Mouse (Mus musculus) cerebellum, adult 18-20 months (tissue): ENCODE results near the gene Olfr1404.
"Not testable (repeated sequence)": the region's sequence is repeated elsewhere in the genome, so short reads cannot be mapped to it uniquely, and the experiment has no call there.

Experiments used
- DNase-seq, 2 experiments: peaks; one replicate each; pipeline ENCODE4 v3.0.0; 2021

The Olfr1404 gene

DNA sequence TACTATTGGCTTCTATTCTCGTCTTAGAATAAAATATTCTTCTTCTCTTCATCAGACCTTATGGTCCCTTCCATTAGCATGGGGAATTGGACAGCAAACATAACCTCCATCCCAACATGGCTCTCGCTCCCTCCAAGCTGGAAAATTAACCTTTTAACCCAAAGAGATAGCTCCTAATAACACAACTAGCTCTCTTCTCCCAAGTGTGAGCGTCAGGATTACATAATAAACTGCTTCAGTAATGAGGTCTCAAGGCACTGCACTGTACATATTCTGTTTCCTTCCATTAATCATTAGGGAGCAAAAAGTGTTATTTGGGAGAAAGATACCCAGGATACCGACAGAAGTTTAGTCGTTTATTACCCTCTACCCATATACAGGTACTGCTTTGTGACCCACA, at the start of gene Olfr1404:
TSS of gene Olfr1404 (plus strand) at position 301 of the 400 bp plus-strand sequence.
- no peak for DNase-seq

DNA sequence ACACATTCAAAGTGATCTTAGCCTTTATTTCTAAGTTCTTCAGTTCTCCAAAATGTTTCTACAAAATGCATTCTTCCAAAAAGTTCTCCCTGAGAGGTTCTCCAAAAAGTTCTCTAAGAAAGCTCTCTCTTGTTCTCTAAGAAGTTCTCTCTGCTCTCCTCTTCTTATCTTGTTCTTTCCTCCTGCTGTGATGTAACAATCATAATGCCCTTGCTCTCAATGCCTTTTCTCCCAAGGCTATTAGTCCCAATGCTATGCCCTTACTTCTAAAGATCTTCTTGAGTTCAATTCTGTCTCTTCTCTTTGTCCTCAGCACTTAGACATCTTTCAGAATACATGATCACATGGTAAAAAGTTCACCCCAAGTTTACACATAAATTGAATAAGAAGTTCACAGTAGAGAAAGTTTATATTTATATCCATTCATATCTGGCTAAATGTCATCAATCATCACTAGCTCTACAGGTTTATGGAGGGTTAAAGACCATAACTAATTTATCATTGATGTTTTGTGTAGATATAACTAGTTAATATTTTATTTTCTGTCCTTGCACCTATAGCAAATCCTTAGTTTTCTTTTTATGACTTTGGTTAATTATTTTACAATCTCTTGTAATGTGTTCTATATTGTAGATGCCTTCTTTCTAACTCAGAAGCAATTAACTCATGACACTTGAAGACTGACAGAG, 37.9 kb upstream of the Olfr1404 start:
- no peak for DNase-seq

DNA sequence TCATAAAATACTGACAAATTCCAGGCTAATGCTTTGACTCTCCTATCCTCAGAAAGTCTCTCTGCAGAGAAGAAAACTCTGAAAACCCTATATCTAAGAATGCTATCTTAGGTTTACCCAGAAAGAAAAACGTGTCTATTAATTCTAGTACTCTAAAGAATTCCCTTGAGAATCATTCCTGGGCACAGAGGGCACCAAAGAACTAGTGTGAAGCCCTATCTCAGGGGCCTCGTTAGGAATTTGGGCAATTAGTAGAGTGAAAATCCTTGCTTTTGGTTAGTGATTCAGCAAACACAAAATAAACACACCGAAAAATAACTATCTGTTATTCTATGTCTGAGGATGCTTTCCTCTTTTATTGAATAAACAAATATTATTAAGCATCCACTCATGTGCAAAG, 21.7 kb upstream of the Olfr1404 start, which contains the start of gene Olfr1406:
TSS of gene Olfr1406 (minus strand) at position 101 of the 400 bp plus-strand sequence.
- no peak for DNase-seq

DNA sequence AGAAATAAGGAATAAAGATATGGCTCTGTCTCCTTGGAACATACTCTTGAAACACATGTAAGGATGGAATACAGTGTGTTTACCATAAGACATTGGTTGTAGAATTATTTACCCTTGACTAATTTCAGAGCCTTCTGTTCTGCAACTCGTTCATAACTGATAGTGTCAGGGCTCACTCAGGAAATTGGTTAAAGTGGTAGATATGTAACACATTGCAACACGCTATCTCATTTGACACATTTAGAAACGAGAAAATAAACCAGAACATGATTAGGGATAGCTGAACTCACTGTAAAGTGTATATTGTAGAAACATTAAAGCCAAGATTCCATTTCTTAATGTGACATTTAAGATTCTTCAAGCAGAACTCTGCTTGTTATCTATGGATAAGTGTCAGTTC, 20.1 kb upstream of the Olfr1404 start:
- DNase-seq = no peak

DNA sequence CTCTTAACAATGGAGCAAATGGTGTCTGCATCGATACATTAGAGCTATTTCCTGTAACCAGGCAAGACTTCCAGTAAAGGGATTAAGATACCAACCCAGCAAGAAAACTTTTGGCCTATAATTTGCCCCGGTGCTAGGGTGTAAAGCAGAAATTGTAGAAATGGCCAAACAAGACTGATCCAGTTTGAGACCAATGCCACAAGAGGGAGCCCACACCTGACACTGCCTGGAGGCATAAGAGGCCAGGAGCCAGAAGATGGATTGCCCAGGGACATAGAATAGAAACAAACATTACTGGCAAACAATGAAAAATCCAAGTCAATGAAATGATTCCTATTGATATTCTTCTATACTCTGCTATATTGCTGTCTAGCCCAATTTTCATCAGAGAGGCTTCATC, 15.8 kb upstream of the Olfr1404 start:
- no peak for DNase-seq

DNA sequence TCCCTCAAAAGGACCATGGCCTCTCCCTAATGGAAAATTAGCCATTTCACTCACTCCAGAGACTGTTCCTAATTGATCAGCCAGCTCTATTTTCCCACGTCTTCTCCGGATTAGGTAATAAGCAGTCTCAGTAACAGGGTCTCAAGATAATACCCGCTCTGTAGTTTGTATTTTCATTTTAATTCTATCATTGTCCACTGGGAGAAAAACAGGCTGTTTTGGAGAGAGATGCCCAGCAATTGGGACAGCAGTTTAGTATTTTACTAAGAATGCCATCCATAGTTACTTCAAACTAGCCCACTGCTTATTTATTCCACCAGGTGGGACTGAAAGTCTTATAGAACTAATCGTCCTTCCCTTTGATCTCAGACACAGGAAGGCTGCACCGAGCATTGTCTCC, 14.7 kb upstream of the Olfr1404 start, which contains the start of gene Olfr218:
TSS of gene Olfr218 (plus strand) at position 301 of the 400 bp plus-strand sequence.
- DNase-seq = no peak

DNA sequence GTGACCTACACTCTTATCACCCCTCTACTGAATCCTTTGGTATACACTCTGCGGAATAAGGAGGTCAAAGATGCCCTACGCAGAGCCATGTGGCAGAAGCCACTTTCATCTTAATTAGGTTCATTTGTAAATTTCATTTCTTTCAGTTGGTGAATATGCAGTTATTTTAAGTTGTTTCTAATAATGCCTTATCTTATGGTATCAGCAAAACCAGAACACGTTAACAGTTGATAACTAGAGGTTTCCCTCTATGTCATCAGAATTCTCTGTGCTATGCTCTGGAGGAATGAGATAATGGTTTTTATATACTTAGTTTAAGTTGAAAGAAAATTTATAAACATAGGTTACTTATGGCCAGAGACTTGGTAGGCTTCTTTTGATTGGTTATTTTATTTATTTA, 4.3 kb downstream of the Olfr1404 start:
- no peak for DNase-seq

DNA sequence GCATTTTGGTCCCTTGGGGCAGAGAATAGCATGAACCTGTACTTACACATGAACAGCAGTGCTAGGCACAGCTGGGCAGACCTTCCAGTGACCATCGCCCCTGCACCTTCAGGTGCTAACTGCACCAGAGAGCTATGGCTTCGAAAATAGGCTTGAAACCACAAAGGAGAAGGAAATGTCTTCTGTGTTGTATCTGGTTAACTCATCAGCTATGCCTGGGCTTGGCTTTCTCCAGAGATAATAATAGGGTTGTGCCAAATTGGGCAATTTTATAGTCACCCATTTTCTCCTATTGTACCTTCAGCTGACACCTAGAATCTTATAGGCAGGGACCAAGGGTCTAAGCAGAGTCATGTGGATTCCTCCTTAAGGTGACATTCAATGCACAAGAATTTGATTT, 14.9 kb downstream of the Olfr1404 start, which contains the start of gene Fcer1a:
TSS of gene Fcer1a (minus strand) at position 134 of the 400 bp plus-strand sequence.
- no peak for DNase-seq

DNA sequence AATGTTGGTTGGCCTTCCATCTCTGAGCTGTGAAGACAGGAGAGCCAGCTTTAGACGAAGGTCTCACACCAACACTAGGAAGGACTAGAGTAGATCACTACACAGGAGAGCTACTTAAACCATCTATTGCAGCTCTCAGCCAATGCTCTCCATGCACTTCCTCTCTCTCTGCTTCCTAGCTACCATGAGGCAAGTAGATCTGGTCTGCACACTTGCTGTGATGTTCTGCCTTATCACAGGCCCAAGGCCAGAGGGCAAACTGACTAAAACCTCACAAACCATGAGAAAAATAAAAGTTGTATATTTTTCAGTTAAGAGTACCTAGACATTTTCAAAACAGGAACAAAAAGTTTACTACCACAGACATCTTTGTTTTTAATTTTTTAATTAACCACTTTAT, 24.8 kb downstream of the Olfr1404 start:
- DNase-seq = not testable (repeated sequence)

DNA sequence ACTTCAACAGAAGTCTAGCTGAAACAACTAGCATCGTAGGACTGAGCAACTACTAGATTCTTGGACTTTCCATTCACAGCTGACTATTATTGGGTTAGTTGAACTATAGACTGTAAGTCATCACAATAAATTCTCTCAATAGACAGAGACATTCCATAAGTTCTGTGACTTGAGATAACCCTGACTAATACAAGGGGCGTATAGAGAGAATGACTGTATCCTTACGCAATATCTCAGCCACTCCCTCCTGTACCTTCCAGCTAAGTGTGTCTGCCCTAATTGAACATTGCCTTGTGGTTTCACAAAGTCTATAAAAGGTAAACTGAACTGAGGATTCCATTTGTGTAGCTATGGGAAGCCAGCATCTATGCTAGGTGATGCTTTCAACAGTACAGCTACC, 37.7 kb downstream of the Olfr1404 start:
- no peak for DNase-seq

DNA sequence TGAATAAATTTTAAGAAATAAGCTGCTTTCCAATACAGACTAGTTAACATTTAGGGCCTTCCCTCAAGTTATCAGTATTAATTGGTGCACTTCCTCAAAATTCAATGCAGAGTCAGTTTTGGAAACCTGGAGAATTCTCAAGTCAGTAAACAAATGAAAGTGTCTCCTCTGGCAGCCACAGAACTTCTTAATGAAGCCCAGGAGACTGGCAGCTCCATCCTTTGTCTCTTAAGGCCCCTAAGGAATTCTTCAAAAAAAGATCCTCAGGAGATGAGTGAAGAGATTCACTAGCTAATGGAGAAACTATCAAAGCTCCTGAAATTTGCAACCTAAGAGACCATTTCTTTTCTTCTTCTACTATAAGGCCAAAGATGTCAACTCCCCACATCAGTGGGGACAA, 53.5 kb downstream of the Olfr1404 start, which contains the start of gene Olfr418:
TSS of gene Olfr418 (plus strand) at position 301 of the 400 bp plus-strand sequence.
- no peak for DNase-seq
